Mouse (Mus musculus): ENCODE measurements around the gene Fam163a.
"Not testable (repeated sequence)": the region's sequence is repeated elsewhere in the genome, so short reads cannot be mapped to it uniquely, and the experiment has no call there.

The Fam163a gene

GRCm38 (mm10) chr1:156077655-156078054 is 127.2 kb downstream of the Fam163a start:
- DNase-seq (ENCODE audit: low read depth), result no peak

GRCm38 (mm10) chr1:156076474-156076873 is 128.4 kb downstream of the Fam163a start:
- no peak for DNase-seq (ENCODE audit: low read depth)

- no peak for DNase-seq (ENCODE audit: low read depth)
These were observed 130.3 kb downstream of the Fam163a start for GRCm38 (mm10) chr1:156074575-156074974.

DNA sequence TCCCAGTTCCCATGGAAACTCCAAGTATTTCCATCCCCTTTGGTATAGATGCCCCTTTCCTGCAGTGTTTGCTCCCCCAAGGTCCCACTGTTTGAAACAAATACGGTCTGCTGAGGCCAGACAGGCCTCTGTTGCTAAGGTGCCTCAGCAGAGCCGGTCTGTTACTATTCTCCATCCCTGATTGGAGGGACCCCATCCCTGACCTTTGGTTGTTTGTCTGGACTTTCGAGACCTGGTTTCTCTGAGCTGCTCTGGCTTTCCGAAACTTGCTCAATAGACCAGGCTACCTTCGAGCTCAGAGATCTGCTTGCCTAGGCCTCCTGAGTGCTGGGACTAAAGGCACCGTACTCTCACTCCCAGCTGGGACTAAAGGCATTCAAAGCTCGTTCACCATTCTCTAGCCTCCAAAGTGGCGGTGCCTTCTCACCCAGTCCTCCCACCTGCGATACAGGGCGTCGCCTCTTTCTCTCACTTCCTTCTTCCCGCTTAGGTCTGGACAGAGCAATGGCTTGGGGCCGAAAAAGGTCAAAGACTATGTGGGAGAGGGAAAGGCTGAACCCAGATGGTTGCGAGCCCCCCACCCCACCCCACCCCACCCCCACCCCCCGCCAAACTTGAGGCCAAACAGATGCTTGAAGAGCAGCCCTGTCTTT is 131.5 kb downstream of the Fam163a start:
- DNase-seq (ENCODE audit: low read depth), result no peak

DNA sequence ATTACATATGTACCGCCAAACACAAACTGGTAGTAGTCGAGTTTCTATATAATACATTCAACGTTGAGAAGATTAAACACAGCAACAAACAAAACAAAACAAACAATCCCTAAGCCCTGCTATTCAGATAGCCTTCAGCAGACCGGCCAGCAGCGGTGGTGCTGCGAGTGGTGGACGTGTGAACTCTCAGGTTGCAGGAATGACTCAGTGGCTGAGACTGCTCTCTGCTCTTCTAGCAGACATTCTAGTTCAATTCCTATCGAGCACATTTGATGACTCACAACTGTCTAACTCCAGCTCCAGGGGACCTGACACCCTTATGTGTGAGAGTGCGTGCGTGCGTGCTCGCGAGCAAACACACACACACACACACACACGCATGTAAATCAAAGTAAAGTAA is 134.7 kb downstream of the Fam163a start:
- DNase-seq (ENCODE audit: low read depth), result no peak

- DNase-seq (ENCODE audit: low read depth), result no peak
These were observed 138.7 kb downstream of the Fam163a start for GRCm38 (mm10) chr1:156066133-156066532.

DNA sequence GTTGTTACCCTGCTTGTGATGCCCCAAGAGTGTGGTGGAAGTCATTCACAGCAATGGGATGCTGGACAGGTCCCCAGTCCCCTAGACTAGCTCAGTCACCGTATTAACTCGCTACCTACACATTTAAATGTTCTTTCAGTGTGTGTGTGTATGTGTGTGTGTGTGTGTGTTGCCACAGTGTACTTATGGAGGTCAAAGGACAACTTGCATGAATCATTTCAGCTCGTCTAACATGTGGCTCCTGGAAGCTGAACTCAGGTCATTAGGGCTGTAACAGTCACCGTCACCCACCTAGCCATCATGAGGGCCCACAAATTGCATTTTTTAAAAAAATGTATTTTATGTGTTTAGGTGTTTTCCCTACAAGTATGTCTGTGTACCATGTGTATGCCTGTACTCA is 142.6 kb downstream of the Fam163a start:
- no peak for DNase-seq (ENCODE audit: low read depth)

DNA sequence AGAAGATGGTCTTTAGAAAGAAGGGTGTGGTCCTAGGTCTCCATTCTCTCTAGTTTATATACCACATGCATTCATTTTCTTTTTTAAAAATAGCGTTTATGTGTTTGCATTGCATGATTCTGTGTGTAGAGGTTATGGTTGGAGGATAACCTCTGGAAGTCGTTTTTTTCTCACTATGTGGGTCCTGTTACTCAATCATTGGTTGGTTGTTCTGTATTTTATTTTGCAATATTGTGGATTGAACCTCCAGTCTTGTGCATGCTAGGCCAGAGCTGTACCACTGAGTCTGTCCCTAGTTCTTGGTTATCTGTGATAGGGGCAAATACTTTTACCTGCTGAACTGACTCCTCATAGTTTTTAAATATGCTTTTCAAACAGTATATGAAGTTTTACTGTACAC is 146.6 kb downstream of the Fam163a start:
- no peak for DNase-seq (ENCODE audit: low read depth)

- DNase-seq (ENCODE audit: low read depth), result no peak
These were observed 158.1 kb downstream of the Fam163a start for GRCm38 (mm10) chr1:156046688-156047087.

GRCm38 (mm10) chr1:156044211-156044611 is 160.6 kb downstream of the Fam163a start:
- no peak for DNase-seq (ENCODE audit: low read depth)

DNA sequence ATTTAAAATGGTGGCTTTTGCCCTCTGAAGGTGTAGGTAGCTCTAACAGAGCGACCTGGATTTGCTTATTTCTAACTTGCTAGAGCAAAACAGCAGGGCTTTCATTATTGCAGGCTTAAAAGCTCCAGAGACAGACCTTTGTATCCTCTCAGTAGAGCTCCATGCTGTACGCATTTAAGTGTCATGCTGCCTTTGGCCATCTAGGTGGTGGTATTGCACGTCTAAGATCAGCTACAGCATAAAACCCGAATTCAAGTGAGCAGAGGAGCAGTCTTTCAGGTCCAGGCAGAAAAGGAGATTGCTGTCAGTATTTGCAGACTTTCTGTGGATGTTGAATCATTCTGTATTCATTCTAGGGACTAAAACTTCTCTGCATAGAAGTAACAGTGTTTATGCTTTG is 161.8 kb downstream of the Fam163a start:
- no peak for DNase-seq (ENCODE audit: low read depth)

GRCm38 (mm10) chr1:156042481-156042880 is 162.3 kb downstream of the Fam163a start:
- DNase-seq (ENCODE audit: low read depth), result no peak

GRCm38 (mm10) chr1:156041451-156042241 is 163.2 kb downstream of the Fam163a start:
- DNase-seq (ENCODE audit: low read depth), result no peak

DNA sequence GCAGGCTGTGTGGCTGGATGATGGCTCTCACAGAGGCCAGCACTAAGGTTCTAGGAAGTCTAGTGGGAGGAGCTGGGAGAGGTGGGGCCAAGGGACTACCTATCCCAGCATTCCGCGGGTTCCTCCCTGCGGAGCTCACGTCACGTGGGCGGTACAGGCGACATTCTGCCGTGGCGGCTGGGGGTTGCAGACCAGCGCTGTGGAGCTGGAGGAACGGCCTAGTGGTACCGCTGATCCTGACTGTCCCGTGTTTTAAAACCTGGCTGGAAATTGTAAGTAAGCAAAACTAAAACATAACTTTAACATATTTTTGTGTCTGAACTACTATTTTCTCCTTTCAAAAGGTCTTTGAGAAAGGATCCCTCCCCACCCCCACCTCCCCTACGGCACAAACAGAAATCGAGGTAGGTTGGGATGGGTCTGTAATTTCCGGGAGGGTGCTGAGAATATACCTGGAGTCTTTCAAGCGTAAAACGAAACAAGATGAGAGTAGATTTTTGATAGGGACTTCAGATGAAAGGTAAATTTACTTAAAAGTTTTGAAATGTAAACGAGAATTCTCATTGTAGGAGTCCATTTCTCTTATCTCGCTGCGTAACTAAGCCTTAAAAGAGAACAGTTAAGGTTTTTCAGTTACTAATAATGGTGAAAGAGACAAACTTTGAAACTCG is 164.0 kb downstream of the Fam163a start:
- peak; percentile 90 for DNase-seq (ENCODE audit: low read depth)

DNA sequence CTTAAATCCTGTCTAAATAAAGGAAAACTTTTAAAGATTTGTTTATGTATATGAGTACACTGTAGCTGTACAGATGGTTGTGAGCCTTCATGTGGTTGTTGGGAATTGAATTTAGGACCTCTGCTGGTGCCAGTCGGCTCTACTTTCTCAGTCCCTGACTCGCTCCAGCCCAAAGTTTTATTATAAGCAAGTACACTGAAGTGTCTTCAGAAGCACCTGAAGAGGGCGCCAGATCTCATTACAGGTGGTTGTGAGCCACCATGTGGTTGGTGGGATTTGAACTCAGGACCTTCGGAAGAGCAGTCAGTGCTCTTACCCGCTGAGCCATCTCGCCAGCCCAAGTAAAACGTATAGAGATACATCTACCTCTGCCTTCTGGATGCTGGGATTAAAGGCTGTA is 164.8 kb downstream of the Fam163a start:
- not testable (repeated sequence) for DNase-seq (ENCODE audit: low read depth)

GRCm38 (mm10) chr1:156037144-156037583 is 167.7 kb downstream of the Fam163a start:
- DNase-seq (ENCODE audit: low read depth), result no peak

- DNase-seq (ENCODE audit: low read depth), result peak; percentile 94
These were observed 168.7 kb downstream of the Fam163a start, which contains the start of gene Tor1aip1 for GRCm38 (mm10) chr1:156035930-156036737. Gene Tor1aip1 (minus strand): TSS chr1:156036480.

- DNase-seq (ENCODE audit: low read depth), result peak; percentile 68
These were observed 169.4 kb downstream of the Fam163a start, which contains the start of gene Tor1aip2 for GRCm38 (mm10) chr1:156035269-156035929. Gene Tor1aip2 (plus strand): TSS chr1:156035403.

- no peak for DNase-seq (ENCODE audit: low read depth)
These were observed 170.2 kb downstream of the Fam163a start for GRCm38 (mm10) chr1:156034661-156035060.

DNA sequence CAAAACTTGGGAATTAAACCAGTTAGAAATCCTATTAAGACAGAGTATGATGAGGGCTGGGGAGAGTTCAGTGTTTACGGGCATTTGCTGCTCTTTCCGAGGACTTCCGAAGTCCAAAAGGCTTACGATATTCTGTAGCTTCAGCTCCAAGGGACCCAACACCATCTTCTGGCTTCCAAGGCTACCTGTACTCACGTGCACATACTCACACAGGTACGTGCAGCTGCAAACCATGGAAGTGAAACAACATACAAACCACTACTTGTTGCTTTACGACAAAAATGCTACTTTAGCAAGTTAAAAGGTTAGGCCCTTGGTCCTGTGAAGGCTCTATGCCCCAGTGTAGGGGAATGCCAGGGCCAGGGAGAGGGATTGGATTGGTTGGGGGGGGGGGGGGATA is 170.9 kb downstream of the Fam163a start:
- no peak for DNase-seq (ENCODE audit: low read depth)

GRCm38 (mm10) chr1:156028340-156028975 is 176.4 kb downstream of the Fam163a start:
- DNase-seq (ENCODE audit: low read depth), result no peak

All from c-Kit-positive CD71-negative TER-119-negative erythroid progenitor cells, embryonic 14.5 days (primary cell).